Mouse (Mus musculus): ENCODE results near the gene Chpf.

The Chpf gene

GRCm38 (mm10) chr1:75478916-75479634 is at the start of gene Chpf, which contains the start of gene Tmem198:
TSS of gene Chpf (minus strand) at chr1:75479307.
TSS of gene Tmem198 (plus strand) at chr1:75479532.
- peak; percentile 97 to 98 for DNase-seq

- no peak for DNase-seq
Observed at GRCm38 (mm10) chr1:75524679-75525078, 45.6 kb upstream of the Chpf start.

GRCm38 (mm10) chr1:75521321-75522031 is 42.4 kb upstream of the Chpf start, which contains the start of gene Stk11ip:
TSS of gene Stk11ip (plus strand) at chr1:75521529.
- peak; percentile 95 to 96 for DNase-seq

- no peak for DNase-seq
Observed at GRCm38 (mm10) chr1:75519576-75519975, 40.5 kb upstream of the Chpf start.

GRCm38 (mm10) chr1:75518427-75518826 is 39.3 kb upstream of the Chpf start:
- DNase-seq: no peak

- peak in 1 of 2 experiments; percentile 42 for DNase-seq
Observed at GRCm38 (mm10) chr1:75517984-75518383, 38.9 kb upstream of the Chpf start.

GRCm38 (mm10) chr1:75516703-75517380 is 37.7 kb upstream of the Chpf start:
- DNase-seq: no peak

GRCm38 (mm10) chr1:75512550-75512949 is 33.4 kb upstream of the Chpf start:
- DNase-seq: no peak

GRCm38 (mm10) chr1:75511437-75512210 is 32.5 kb upstream of the Chpf start:
- peak in 1 of 2 experiments; percentile 14 for DNase-seq

GRCm38 (mm10) chr1:75510154-75510553 is 31.0 kb upstream of the Chpf start:
- no peak for DNase-seq

GRCm38 (mm10) chr1:75509586-75509985 is 30.5 kb upstream of the Chpf start:
- no peak for DNase-seq

- no peak for DNase-seq
Observed at GRCm38 (mm10) chr1:75507006-75507405, 27.9 kb upstream of the Chpf start, which contains the start of gene Inha. TSS of gene Inha (plus strand) at chr1:75507077.

- peak; percentile 51 to 78 for DNase-seq
Observed at GRCm38 (mm10) chr1:75505956-75506831, 27.1 kb upstream of the Chpf start, which contains the start of gene Obsl1. TSS of gene Obsl1 (minus strand) at chr1:75506452.

GRCm38 (mm10) chr1:75505159-75505955 is 26.2 kb upstream of the Chpf start:
- DNase-seq: peak; percentile 38 to 71

- no peak for DNase-seq
Observed at GRCm38 (mm10) chr1:75504256-75505045, 25.3 kb upstream of the Chpf start.

GRCm38 (mm10) chr1:75503651-75503980 is 24.5 kb upstream of the Chpf start:
- no peak for DNase-seq

GRCm38 (mm10) chr1:75502945-75503650 is 24.0 kb upstream of the Chpf start:
- DNase-seq: no peak

- no peak for DNase-seq
Observed at GRCm38 (mm10) chr1:75501905-75502304, 22.8 kb upstream of the Chpf start.

GRCm38 (mm10) chr1:75499441-75499840 is 20.3 kb upstream of the Chpf start:
- no peak for DNase-seq
